Mouse (Mus musculus) granulocyte monocyte progenitor cell, adult 5-6 weeks (primary cell): ENCODE measurements around the gene Plce1. TPM values are rescaled to one million over a fixed set of nuclear protein-coding genes. Genes with fewer than 3 reads are reported as not detected.

ENCODE experiments used
- ATAC-seq: replicated peaks from 2 replicates; pipeline ENCODE4 v1.8.0; 2016; ENCODE audit warnings: mild to moderate bottlenecking, moderate TSS enrichment, inconsistent platforms; ENCODE audit not compliant: poor library complexity, severe bottlenecking
- total RNA-seq, 2 experiments: library from RNA; stranded (forward) in 1 of 2; stranded (reverse) in 1 of 2; fragments of 200-712, 200-1000 nt in 1 of 2; fragments of >200 nt in 1 of 2; fragmentation: Nextera tagmentation in 1 of 2; gene quantifications; 2 replicates each; pipeline ENCODE4 v1.2.3; 2014 to 2017

The Plce1 gene
- total RNA-seq, 2 experiments from 2014 or later: not detected

DNA sequence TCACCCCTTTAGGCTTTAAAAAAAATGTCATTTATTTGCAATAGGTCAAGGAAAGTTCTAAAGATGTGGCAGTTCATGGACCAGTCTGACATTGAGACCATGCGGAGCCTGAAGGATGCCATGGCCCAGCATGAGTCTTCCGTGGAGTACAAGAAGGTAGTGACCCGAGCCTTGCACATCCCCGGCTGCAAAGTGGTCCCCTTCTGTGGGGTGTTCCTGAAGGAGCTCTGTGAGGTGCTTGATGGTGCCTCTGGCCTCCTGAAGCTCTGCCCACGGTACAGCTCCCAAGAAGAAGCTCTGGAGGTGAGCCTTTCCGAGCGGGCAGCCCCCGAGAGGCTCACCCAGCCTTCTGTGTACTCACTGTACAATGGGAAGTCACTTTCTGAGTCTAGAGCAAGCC is 220.9 kb downstream of the Plce1 start:
- ATAC-seq: no peak

DNA sequence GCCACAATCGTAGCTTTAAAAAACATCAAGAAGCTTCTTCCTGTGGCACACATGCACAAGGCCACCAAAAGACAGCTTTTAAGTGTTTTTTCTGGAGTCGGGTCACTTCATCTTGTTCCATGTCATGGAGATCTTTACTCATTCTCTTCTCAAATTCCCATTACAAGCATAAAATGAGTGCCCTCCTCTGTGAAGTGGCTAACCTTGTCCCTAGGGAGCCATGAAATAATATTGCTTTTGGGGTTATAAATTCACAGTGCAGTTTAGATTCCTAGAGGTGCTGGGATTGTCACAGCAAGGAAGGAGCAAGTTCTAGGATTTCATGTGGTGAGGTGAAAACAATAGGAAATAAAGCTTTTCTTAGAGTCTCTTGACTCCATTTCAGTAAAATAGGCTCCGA is 223.8 kb downstream of the Plce1 start:
- ATAC-seq: no peak

DNA sequence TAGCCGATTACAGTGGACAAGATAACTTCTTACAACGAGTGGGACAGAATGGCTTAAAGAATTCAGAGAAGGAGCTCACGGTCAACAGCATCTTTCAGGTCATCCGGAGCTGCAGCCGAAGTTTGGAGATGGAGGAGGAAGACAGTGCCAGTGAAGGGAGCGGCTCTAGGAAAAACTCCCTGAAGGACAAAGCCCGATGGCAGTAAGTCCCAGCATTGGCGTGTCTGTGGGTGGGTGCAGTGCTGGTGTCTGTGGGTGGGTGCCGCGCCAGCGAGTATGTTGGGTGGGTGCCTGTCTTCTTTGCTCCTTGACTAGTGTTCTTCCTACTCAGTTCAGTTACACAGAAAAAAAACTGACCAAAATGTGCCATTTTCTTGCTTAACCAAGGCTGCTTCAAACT is 224.3 kb downstream of the Plce1 start:
- ATAC-seq: no peak

DNA sequence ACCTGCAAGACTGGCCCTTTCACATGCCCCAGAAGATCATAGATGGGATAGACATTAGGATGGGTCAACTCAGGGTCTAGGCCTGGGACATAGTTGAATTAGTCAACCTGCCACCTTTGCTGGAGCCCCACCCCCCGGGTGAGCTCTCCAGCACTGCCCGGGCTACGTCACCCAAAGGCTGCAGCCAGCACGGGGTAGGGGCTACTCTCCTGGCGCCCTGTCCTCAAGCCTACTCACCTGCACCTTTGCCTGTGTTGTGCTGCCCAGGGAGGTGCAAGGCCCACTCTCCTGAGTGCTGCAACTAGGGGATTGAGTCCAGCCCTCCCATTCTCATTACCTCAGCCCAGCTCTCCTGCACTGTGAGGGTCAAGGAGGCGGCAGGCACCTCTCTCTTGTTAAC is 225.5 kb downstream of the Plce1 start:
- ATAC-seq: no peak

DNA sequence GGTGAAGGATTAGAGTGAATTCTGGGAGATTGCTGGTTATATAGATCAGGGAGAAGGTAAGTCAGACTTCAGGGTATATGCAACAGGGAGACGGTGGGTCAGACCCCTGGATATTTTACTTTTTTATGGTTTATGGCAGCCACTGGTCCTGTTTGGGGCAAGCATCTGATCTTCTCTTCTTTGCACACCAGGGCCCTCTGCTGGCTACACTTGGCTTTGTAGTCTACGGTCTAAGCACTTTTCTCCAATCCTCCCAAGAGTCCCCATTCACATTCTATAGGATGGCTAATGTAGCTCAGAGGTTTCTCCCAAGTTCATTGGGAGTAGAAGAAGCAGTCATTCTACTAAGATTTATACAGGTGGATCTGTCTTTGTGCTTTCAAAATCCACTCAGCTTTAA is 228.5 kb downstream of the Plce1 start:
- no peak for ATAC-seq

DNA sequence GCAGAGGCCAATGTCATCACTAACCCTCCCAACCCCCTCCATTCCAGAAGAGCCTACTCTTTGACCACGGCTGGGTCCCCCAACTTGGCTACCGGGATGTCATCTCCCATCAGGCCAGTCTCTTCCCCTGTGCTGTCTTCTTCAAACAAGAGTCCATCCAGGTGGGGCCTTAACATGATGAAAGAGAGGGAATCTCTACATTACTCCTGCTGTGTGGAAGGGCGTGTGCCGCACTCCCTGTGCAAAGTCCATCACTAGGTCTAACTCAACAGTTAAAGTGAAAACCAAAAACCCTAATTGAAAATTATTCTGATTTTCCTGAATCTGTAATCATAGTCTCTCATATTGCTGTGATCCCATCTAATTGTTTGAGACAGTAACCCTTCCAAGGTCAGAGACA is 240.9 kb downstream of the Plce1 start:
- ATAC-seq: no peak

DNA sequence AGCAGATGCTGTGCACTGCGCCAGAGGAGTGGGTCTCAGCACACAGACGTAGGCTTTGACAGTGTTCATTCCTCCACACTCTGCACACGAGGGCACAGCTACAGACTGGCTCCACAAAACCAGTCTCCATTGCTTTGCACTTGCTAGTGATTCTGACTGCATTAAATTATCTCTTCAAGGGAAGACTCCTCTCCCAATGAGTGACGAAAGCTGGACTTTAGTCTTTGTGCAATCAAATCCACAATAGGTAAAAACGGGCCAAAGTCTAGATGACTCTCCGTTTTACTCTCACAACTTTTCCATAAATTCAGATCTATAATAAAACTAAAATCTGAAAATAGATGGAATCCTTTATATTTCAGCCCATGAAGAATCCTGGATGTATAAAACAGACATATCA is 242.1 kb downstream of the Plce1 start:
- ATAC-seq: no peak

DNA sequence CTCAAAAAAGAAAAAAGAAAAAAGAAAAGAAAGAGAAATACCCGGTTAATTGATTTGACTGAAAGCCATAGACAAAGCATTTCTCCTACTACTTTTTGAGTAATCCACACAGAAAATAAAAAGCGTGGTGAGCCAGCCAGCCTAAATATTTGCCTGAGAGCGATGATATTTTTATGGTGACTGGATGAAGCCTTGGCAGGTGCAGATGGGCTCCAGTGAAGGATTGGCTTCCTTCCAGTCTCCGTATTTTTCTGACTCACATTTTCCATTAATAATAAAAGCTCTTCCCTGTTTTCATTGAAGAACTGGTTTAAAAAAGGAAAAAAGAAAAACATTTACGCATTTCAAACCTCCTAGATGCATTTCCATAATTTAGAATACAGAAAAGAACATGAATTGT is 243.1 kb downstream of the Plce1 start:
- ATAC-seq: no peak

DNA sequence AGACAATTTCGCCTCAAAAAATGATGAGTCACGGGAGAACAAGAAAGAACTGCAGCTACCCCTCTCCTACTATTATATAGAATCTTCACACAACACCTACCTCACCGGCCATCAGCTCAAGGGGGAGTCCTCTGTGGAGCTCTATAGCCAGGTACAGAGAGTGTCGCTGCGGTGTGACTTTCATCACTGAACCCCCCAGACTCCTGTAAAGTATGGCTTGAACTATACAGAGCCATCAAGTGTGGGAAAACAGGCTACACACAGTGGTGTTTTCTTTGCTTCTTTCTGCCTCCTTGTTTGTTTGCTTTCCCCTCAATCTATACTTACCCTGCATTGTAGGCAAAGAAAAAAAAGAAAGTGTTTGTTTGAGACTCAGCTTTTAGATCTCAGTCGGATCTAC is 247.9 kb downstream of the Plce1 start:
- ATAC-seq: no peak

DNA sequence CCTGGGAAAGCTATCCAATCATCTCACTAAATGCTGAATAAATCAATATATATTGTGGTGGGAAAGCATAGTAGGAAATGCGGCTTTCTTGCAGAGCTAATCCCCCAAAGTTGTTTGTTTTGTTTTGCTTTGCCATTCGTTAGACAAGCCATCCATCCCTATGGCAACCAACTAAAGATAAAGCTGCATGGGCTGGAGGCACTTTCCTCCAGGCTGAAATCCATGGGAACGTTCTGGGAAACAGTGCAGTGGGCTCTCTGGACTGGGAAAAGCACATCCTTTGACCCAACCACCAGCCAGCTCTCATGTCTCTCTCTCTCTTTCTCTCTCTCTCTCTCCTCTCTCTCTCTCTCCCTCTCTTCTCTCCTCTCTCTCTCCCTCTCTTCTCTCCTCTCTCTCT is 248.4 kb downstream of the Plce1 start:
- ATAC-seq: no peak

DNA sequence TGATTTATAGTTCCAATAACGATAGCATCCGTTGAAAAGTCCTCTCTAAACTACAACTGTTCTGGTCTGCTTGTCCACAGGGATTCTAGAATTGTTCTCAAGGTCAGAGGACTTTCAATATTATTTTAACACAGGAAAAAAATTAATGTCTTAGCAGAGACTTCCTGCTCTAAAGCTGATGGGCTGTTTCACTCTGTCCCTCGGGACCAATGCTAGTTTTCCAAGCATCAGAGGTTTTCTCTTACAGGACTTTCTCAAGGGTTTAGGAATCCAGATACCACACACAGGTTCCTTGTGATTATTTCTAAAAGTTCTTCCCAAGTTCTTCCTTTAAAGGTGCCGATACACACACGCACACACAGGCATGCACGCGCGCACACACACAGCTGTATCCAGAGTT is 263.6 kb downstream of the Plce1 start:
- no peak for ATAC-seq

DNA sequence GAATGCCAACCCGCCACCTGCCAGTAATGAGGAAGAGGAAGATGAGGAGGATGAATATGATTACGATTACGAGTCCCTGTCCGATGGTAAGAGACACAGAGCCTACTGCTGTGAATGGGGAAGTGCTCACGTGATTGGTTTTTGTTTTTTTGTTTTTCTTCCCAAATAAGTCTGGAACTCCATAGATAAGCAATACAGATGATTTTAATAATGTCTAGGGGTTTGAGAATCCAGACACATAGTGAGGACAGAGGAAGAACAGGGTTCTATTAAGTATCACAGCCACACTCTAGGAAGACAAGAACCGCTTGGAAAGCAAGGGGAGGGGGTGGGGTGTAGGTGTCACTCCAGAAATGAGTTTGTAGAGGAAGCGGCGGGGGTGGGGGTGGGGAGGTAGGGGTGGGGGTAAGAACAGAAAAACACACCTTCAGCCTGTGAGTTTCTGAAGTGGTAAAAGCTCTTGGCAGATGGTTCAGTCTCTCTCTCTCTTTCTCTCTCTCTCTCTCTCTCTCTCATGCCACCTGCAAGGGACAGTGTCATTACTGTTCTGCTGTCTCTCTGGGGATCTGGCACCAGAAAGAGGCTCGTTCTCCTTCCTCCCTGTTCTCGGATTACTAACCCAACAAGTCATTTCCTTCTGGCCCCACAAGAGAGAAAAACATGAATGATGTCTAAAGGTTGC is 265.0 kb downstream of the Plce1 start:
- no peak for ATAC-seq

DNA sequence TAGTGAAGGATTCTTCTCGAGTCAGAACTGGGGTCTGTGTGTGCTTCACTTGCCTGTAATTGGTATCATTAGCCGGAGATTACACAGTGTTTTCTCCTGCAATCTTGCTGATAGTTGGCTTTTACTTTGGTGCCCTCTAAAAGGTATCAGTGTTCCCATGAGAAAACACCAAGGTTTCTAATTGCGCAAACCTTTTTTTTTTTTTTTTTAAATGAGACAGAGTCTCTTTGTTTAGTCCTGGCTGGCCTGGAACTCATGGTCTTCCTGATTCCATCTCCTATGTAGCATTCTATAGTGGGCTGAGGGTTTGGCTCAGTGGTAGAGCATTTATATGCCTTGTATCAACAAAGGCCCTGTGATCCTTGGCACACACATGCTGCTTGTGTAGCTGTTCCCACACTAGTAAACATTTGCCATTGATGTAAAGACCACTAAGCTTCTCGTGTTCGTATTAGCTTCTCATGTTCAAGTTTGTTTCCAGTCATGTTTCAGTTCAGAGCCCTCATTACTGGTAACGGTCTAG is 265.6 kb downstream of the Plce1 start:
- ATAC-seq: no peak

DNA sequence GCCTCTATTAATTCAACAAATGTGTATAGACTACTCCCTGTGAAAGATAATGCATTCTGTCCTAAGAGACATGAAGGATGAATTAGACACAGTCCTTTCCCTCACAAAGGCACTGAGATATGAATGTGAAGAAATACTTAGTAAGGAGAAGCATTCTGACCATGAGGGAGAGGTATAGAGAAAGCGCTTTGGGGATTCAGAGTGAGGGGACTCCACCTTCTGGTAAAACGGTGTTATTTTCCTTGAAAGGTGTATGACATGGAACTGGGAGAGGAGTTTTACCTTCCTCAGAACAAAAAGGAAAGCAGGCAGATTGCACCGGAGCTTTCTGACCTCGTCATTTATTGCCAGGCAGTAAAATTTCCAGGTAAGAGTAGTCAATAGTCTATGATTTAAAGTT is 269.3 kb downstream of the Plce1 start:
- no peak for ATAC-seq

DNA sequence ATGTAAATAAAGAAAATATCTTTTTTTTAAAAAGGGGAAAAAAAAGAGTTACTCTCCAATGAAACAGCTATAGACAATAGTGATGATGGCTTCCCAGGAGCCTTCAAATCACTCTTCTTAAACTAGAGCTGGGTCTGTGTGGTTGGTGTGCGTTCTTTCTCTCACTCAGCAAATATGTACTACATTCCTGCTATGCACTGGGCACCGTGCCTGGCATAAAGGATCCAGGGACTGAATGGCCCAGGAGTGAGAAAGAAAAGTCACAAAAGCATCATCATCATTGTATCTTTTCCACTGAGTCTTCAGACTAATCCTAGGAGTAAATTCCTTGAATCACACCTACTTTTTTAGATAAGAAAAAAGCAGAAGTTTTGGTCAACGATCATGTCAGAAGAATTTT is 276.3 kb downstream of the Plce1 start:
- no peak for ATAC-seq

DNA sequence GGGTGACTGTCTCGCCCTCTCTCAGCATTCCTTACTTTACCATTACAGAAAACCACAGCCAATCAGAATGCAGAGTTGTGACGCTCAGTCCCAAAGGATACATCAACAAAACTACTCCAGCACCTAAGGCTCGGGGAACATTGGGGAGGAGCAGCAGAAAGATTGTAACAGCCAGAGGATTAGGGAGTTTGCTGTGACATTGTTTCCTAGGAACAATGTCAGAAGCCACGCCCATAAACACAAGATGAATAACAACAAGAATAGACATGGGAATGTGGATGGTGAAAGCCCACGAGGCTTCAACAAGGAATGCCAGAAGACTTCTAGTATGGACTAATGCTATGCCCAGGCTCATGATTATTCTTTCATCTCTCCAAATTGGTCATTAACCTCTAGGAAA is 277.1 kb downstream of the Plce1 start:
- ATAC-seq: no peak

DNA sequence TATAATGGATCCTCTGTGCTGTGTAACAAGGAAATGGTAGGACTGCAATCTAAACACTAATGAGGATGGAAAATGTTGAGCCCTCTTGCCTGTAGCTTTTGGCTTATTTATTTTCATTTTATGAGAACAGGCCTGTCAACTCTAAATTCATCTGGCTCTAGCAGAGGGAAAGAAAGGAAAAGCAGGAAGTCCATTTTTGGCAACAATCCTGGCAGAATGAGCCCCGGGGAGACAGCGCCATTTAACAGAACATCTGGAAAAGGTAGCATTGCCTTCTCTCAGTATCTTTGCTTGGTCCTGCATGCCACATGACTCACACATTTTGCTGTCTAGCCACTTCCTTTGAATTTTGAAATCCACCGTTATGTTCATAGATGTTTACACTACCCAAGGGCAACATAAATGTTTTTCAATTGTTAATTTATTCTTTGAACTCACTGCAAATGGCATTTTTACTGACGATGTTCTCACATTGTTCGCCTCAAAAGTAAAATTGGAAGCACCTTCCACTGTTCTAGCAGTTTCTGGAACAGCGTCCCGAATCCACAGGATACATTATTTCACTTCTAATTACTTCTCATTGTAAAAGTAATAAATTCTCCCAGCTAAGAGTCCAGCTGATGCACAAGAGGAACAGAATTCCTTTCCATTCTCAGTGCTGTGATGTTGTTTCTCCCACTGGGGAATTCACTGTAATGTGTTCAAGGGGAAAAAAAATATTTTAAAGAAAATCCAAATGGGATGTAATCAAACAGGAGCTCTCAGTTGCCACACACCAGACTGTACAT is 278.0 kb downstream of the Plce1 start:
- ATAC-seq: no peak

DNA sequence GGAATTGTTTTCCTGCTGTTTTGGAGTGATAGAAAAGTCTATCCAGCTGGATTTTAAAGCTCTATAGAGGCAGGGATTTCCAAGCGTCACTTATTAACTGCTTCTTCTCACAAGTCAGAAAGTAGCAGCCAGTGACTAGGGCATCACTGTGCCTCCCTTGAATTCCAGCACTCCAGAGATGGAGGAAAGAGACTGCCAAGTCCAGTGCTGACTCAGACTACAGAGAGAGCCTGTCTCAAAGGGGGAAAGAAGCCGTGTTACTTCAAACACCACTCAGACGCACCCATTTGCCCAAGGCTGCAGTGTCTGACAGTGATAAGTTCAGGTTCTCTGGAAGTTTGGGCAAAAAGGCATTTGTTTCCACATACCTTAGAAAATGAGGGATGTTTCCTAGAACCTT is 279.5 kb downstream of the Plce1 start:
- no peak for ATAC-seq

DNA sequence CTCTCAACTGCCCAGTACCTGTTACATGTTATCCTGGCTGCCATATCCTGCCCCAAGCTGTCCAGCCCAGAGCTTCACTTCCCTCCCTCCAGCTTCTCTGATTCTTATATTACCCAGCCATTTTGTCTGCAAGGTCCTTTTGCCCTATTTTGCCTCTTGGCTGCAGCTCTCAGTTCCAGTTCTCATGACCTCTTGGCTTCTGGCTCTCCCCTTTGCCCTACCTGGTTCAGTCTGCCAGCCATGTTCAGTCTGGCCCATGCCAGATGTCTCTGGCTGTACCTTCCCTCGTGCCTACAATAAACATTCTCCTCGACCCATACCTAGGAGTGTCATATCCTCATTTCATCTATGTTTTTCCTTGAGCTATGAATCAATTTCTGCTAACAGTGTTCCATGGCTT is 285.4 kb downstream of the Plce1 start:
- ATAC-seq: no peak

DNA sequence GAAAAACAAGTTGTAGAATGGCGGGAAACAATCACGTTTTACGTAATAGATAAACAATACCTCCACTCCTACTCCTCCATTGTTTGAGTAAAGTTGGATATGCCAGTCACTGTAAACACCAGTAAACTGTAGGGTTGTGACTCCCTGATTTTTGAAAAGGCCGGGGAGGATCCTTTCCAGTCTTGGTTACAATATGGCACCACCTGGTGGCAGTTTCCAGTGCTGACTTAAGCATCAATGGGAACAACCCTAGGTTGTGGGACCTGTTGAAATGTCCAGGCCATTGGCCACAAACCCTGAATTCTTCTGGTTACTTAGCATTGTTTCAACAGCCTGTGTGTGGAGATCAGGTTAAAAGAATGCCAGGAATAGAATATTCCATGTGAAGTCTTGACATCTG is 294.6 kb downstream of the Plce1 start:
- no peak for ATAC-seq

DNA sequence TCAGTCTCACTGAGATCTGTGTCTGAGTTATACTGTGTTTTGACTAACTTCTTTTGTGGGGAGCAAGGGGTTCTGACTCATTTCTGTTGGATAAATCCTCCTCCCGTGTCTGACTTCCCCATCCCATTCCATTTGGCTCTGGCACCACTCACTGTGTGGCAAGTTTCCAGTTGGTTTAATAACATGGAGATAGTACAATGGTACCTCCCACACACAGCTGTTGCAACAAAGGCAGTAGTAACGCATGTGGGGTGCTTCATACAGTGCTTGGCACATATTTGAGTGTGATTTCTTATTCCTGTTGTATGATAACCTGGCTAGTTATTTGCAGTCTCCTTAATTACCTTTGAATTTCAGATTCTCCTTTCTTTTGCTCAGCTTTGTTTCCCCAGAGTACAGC is 297.9 kb downstream of the Plce1 start:
- no peak for ATAC-seq

DNA sequence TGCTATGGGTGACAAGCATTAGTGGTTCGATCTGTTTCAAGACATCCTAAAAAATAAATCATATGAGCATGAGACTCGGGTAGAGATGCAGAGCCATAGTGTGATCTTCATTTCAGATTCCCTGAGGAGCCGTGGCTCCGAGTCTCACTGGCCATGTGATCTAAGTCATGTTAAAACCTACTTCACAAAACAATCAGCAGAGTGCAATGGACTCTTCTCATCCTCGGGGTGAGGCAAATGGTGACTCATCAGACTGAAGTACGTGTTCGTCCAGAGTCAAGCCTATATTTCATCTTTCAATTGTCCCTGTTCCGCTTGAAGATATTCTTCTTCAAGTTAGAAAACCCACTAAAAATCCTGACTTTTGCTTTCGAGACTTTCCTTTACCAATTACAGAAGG is 302.6 kb downstream of the Plce1 start:
- ATAC-seq: no peak
